Mouse (Mus musculus): ENCODE measurements around the gene Rin2.

GRCm38 (mm10) chr2:145661242-145661641, 13.8 kb upstream of the Rin2 start:
- TF ChIP-seq POLR2A (IDR thresholded peaks at IDR 0.05; ENCODE audit: insufficient read depth, low read length), result no peak
- no peak for TF ChIP-seq EP300 (IDR thresholded peaks at IDR 0.05; ENCODE audit: insufficient read depth, low read depth, low read length)

Data from ES-Bruce4 (cell line).